Mouse (Mus musculus) cortical plate, adult 2 months (tissue): ENCODE results near the gene Spc24.

Experiments
- CTCF ChIP-seq: fragments of 200-500 bp; IDR thresholded peaks from 2 replicates; pipeline ENCODE4 v1.5.1; 2011; ENCODE audit warnings: mild to moderate bottlenecking, control low read depth, low read length; ENCODE audit not compliant: insufficient read depth; ENCODE audit errors: extremely low read depth
- POLR2A ChIP-seq: fragments of 200-500 bp; IDR thresholded peaks from 2 replicates; pipeline ENCODE4 v1.6.1; 2011; ENCODE audit warnings: mild to moderate bottlenecking, low read length, control low read depth; ENCODE audit not compliant: insufficient read depth; ENCODE audit errors: extremely low read depth

DNA sequence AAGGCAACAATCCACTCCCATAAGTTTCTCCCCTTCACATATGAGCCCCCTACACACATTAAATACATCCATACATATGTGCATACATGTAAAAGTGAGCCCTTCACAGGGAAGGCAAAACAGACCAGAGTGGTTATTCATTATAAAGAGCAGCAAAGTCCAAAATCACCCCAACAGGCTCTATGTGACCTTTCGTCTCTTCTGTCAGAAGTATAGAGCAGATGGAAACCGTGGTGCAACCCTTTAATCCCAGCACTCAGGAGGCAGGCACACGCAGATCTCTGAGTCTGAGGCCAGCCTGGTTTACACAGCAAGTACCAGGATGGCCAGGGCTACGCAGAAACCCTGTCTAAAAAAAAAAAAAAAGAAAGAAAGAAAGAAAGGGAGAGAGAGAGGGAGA lies 54.0 kb downstream of the Spc24 start:
- TF ChIP-seq CTCF (no peak), POLR2A (no peak)
